Mouse (Mus musculus) embryonic facial prominence, embryonic 13.5 days (tissue): Measurements from ENCODE around the gene Grin2d. TPM values are rescaled to one million over a fixed set of nuclear protein-coding genes. Genes with fewer than 3 reads are reported as not detected.
A peak's percentile ranks its signal among the peaks of the same experiment; 100 is the strongest.

Source experiments
- ATAC-seq: fragments of 200-750 bp; cut with Nextera tagmentation; 2 replicates; pipeline ENCODE4 v1.8.0; 2017; ENCODE audit warnings: low read depth; ENCODE audit not compliant: insufficient number of reproducible peaks, insufficient read depth, low FRiP score, low TSS enrichment
- H3K27ac ChIP-seq: fragments of 300-500 bp; sonication (generic); 2 replicates; pipeline ENCODE4 v1.5.1; 2015; ENCODE audit warnings: moderate library complexity, mild to moderate bottlenecking, inconsistent platforms
- H3K27me3 ChIP-seq: fragments of 300-500 bp; sonication (generic); 2 replicates; pipeline ENCODE4 v1.6.1; 2015; ENCODE audit warnings: mild to moderate bottlenecking, inconsistent platforms
- H3K36me3 ChIP-seq: fragments of 300-500 bp; sonication (generic); 2 replicates; pipeline ENCODE4 v1.6.1; 2015; ENCODE audit warnings: mild to moderate bottlenecking, inconsistent platforms
- H3K4me1 ChIP-seq: fragments of 300-500 bp; sonication (generic); 2 replicates; pipeline ENCODE4 v1.6.1; 2015; ENCODE audit warnings: inconsistent platforms
- H3K4me2 ChIP-seq: fragments of 300-500 bp; sonication (generic); 2 replicates; pipeline ENCODE4 v1.6.1; 2015; ENCODE audit warnings: moderate library complexity, mild to moderate bottlenecking, inconsistent platforms
- H3K4me3 ChIP-seq: fragments of 300-500 bp; sonication (generic); 2 replicates; pipeline ENCODE4 v1.5.1; 2015; ENCODE audit warnings: mild to moderate bottlenecking, inconsistent platforms
- H3K9ac ChIP-seq: fragments of 300-500 bp; sonication (generic); 2 replicates; pipeline ENCODE4 v1.6.1; 2015; ENCODE audit warnings: mild to moderate bottlenecking, inconsistent platforms
- H3K9me3 ChIP-seq: fragments of 300-500 bp; sonication (generic); 2 replicates; pipeline ENCODE4 v1.6.1; 2016; ENCODE audit warnings: inconsistent platforms
- WGBS: fragments of 180-500 bp; shearing (Covaris S2); methylation state at CpG from one replicate; pipeline ENCODE4 v1.1.7; 2015; ENCODE audit warnings: mixed read lengths; 5-methylcytosine and 5-hydroxymethylcytosine counted together
- polyA plus RNA-seq: library from polyadenylated mRNA; unstranded; fragments of >200 nt; fragmentation: Nextera tagmentation; extraction: Ambion mirVana; gene quantifications from 2 replicates; pipeline ENCODE4 v1.2.1, GENCODE M21; 2015

Gene Grin2d
- polyA plus RNA-seq, 1 experiment from 2014 or later = 0.72 TPM

DNA sequence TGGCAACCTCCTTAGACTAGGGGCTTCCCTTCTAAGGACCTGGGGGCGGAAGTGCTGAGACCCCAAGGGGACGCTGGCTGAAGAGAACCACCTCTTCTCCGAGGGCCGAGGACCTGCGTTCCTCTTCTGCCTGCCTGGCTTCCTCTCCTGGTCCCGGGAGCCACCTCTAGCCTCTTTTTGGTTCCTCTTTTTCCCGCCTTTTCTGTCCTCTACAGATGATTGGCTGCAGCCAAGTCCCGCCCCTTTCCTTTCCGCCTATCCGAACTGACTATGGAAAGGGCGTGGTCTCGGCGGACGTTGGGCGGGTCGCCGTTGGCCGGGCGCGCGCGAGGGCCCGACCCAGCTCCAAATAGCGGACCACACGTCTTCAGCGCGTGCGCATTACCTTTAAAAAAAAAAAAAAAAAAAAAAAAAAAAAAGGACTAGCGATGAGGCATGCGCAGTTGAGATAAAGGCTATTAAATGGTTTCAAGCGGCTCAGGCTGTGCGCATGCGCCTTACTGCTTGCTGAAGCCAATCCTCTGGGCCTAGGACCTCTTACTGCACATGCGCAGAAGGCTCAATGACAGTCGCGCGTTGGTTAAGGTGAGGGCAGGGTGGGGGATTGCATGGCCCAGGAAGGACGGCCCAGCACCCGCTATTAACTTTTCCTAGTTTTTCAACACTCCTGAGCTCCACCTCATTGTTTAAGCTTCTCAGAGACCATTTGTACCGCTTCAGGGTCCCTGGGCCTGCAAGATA lies 18.5 kb upstream of the Grin2d start, which contains the start of the genes Syngr4 and Tmem143:
Gene Syngr4 (minus strand): TSS at position 198 of the 741 bp plus-strand sequence.
Gene Tmem143 (plus strand): TSS at position 425 of the 741 bp plus-strand sequence.
- Histone ChIP-seq H3K9me3 (no peaks in the 10 kb centered on the region), H3K4me2 (peak within 1 kb of the TSS; percentile 91), H3K27me3 (no peaks in the 10 kb centered on the region), H3K27ac (peak within 1 kb of the TSS; percentile 80), H3K4me1 (peaks cover 13% of the 10 kb centered on the region), H3K4me3 (peak within 1 kb of the TSS; percentile 60), H3K9ac (peak within 1 kb of the TSS; percentile 83), H3K36me3 (no peaks in the 10 kb centered on the region)
- 1% methylated on average over 40 of the region's 40 CpGs for WGBS
- ATAC-seq = peak; percentile 87

GRCm38 (mm10) chr7:45895931-45896516 lies 17.8 kb upstream of the Grin2d start:
- H3K27ac ChIP-seq = no peak overlapping the region
- WGBS = 81% methylated on average over 6 of the region's 6 CpGs
- 0 out of 2 replicates have a peak overlapping the region, but pooled peaks have one; percentile 21 for H3K9ac ChIP-seq
- no peak for ATAC-seq
- no peaks in the 10 kb centered on the region for H3K27me3 ChIP-seq
- no peaks in the 10 kb centered on the region for H3K9me3 ChIP-seq
- peaks cover 13% of the 10 kb centered on the region for H3K4me1 ChIP-seq
- H3K36me3 ChIP-seq = no peaks in the 10 kb centered on the region
- peak overlapping the region; percentile 91 for H3K4me2 ChIP-seq
- peak overlapping the region; percentile 60 for H3K4me3 ChIP-seq

- ATAC-seq = no peak
- H3K36me3 ChIP-seq = no peaks in the 10 kb centered on the region
- peaks cover 7% of the 10 kb centered on the region; the same call in 1 of the 2 replicates for H3K4me1 ChIP-seq
- no peak overlapping the region for H3K9ac ChIP-seq
- no peak overlapping the region for H3K4me2 ChIP-seq
- no peaks in the 10 kb centered on the region for H3K9me3 ChIP-seq
- no peak overlapping the region for H3K4me3 ChIP-seq
- H3K27me3 ChIP-seq = no peaks in the 10 kb centered on the region
- H3K27ac ChIP-seq = no peak overlapping the region
- WGBS = 66% methylated on average over 2 of the region's 2 CpGs
Measured at GRCm38 (mm10) chr7:45892651-45893050, 14.5 kb upstream of the Grin2d start.

DNA sequence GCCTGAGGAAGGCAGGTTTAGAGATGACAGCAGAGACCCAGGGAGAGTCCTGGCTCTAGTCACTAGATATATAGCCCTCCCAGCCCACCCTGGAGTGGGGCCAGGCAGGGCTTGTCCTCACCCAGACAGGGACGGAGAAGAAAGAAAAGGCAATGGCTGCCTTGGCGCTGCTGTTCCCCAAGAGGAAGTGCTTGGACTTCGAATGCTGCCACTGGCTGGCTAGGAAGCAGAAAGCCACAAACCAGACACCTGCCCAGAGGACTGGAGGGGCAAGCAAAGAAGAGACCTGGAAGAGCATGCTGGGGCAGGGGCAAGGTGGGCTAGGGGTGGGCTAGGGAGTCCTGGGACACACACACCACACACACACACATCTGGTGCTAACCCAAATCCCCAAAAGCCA lies 9.1 kb upstream of the Grin2d start:
- Histone ChIP-seq H3K4me2 (no peak overlapping the region), H3K27me3 (no peaks in the 10 kb centered on the region), H3K4me3 (no peak overlapping the region), H3K9ac (0 out of 2 replicates have a peak overlapping the region, but pooled peaks have one; percentile 22), H3K9me3 (no peaks in the 10 kb centered on the region), H3K36me3 (peaks cover 35% of the 10 kb centered on the region), H3K27ac (no peak overlapping the region), H3K4me1 (no peaks in the 10 kb centered on the region)
- whole genome bisulfite sequencing = 57% methylated on average over 3 of the region's 3 CpGs
- ATAC-seq = no peak

GRCm38 (mm10) chr7:45881011-45881410 lies 2.8 kb upstream of the Grin2d start:
- WGBS = 83% methylated on average over 2 of the region's 2 CpGs
- no peak overlapping the region for H3K4me3 ChIP-seq
- ATAC-seq = no peak
- no peaks in the 10 kb centered on the region for H3K4me1 ChIP-seq
- H3K9ac ChIP-seq = no peak overlapping the region
- H3K9me3 ChIP-seq = 0 out of 2 replicates have a peak, but pooled peaks cover 3% of the 10 kb centered on the region
- H3K27me3 ChIP-seq = no peaks in the 10 kb centered on the region
- H3K36me3 ChIP-seq = peaks cover 93% of the 10 kb centered on the region
- H3K4me2 ChIP-seq = no peak overlapping the region
- H3K27ac ChIP-seq = no peak overlapping the region

DNA sequence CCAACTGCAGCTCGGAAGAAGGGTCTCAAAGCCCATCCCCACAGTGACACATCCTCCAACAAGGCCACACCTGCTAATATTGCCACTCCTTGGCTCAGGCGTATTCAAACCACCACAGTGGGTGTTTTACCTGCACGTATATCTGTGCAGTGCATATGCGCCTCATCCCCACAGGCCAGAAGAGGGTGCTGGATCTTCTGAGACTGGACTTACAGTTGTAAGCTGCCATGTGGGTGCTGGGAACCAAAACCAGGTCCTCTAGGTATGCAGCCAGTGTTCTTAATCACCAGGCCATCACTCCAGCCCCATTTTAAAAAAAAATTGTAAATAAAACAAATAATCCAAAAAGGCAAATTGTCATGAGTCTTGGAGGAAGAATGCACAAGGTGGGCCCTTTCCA lies 2.4 kb upstream of the Grin2d start:
- no peak overlapping the region for H3K4me3 ChIP-seq
- WGBS = 97% methylated on average over 4 of the region's 4 CpGs
- no peak for ATAC-seq
- no peak overlapping the region for H3K27ac ChIP-seq
- H3K4me2 ChIP-seq = no peak overlapping the region
- peaks cover 96% of the 10 kb centered on the region for H3K36me3 ChIP-seq
- H3K4me1 ChIP-seq = peaks cover 2% of the 10 kb centered on the region; the same call in 1 of the 2 replicates
- no peaks in the 10 kb centered on the region for H3K27me3 ChIP-seq
- H3K9me3 ChIP-seq = 0 out of 2 replicates have a peak, but pooled peaks cover 3% of the 10 kb centered on the region
- H3K9ac ChIP-seq = no peak overlapping the region

- peaks cover 74% of the 10 kb centered on the region for H3K36me3 ChIP-seq
- no peak overlapping the region for H3K4me2 ChIP-seq
- H3K9me3 ChIP-seq = 0 out of 2 replicates have a peak, but pooled peaks cover 3% of the 10 kb centered on the region
- no peak overlapping the region for H3K27ac ChIP-seq
- H3K27me3 ChIP-seq = peaks cover 3% of the 10 kb centered on the region
- no peak overlapping the region for H3K9ac ChIP-seq
- peaks cover 20% of the 10 kb centered on the region for H3K4me1 ChIP-seq
- no peak overlapping the region for H3K4me3 ChIP-seq
- WGBS = 98% methylated on average over 7 of the region's 7 CpGs
- no peak for ATAC-seq
Measured at GRCm38 (mm10) chr7:45876895-45877294, 1.3 kb downstream of the Grin2d start.

GRCm38 (mm10) chr7:45873061-45873947 lies 4.9 kb downstream of the Grin2d start:
- ATAC-seq = peak; percentile 53
- Histone ChIP-seq H3K36me3 (peaks cover 39% of the 10 kb centered on the region), H3K27ac (peak overlapping the region; percentile 86), H3K4me2 (peak overlapping the region; percentile 88), H3K9me3 (no peaks in the 10 kb centered on the region), H3K4me3 (peak overlapping the region; percentile 88), H3K9ac (peak overlapping the region; percentile 98), H3K4me1 (peaks cover 44% of the 10 kb centered on the region), H3K27me3 (peaks cover 39% of the 10 kb centered on the region)
- WGBS = 2% methylated on average over 28 of the region's 28 CpGs

- Histone ChIP-seq H3K36me3 (peaks cover 34% of the 10 kb centered on the region), H3K9ac (peak within 1 kb of the TSS; percentile 98), H3K4me2 (peak within 1 kb of the TSS; percentile 88), H3K27me3 (peaks cover 45% of the 10 kb centered on the region), H3K9me3 (no peaks in the 10 kb centered on the region), H3K27ac (peak within 1 kb of the TSS; percentile 86), H3K4me3 (peak within 1 kb of the TSS; percentile 88), H3K4me1 (peaks cover 51% of the 10 kb centered on the region)
- ATAC-seq = peak; percentile 69
- under 1% methylated on average over 18 of the region's 18 CpGs for WGBS
Measured at GRCm38 (mm10) chr7:45872624-45873023, 5.6 kb downstream of the Grin2d start, which contains the start of gene Kdelr1. TSS of gene Kdelr1 (plus strand) at chr7:45872772.

GRCm38 (mm10) chr7:45870282-45871058 lies 7.7 kb downstream of the Grin2d start:
- peaks cover 53% of the 10 kb centered on the region for H3K27me3 ChIP-seq
- H3K27ac ChIP-seq = no peak overlapping the region
- peak overlapping the region; percentile 71 for H3K9ac ChIP-seq
- peak overlapping the region; percentile 36 for H3K4me3 ChIP-seq
- H3K36me3 ChIP-seq = peaks cover 14% of the 10 kb centered on the region
- 1% methylated on average over 30 of the region's 30 CpGs for WGBS
- no peaks in the 10 kb centered on the region for H3K9me3 ChIP-seq
- no peak for ATAC-seq
- peaks cover 56% of the 10 kb centered on the region for H3K4me1 ChIP-seq
- H3K4me2 ChIP-seq = peak overlapping the region; percentile 70
